Mouse (Mus musculus) testis, adult 2 months (tissue): Measurements from ENCODE around the gene Gak.

Experiments used
- CTCF ChIP-seq: fragments of 200-500 bp; IDR thresholded peaks from 2 replicates; pipeline ENCODE4 v1.5.1; 2012; ENCODE audit warnings: low read depth, mild to moderate bottlenecking, inconsistent platforms, low read length, moderate library complexity; ENCODE audit not compliant: control insufficient read depth, insufficient read depth, insufficient replicate concordance
- POLR2A ChIP-seq: fragments of 200-500 bp; IDR thresholded peaks from 2 replicates; pipeline ENCODE4 v1.6.1; 2012; ENCODE audit warnings: low read depth, mild to moderate bottlenecking, inconsistent platforms, low read length, moderate library complexity; ENCODE audit not compliant: control insufficient read depth

- TF ChIP-seq POLR2A = no peak
- no peak for TF ChIP-seq CTCF
These were observed 81.9 kb downstream of the Gak start for GRCm38 (mm10) chr5:108547636-108548035.
